Mouse (Mus musculus) testis, adult 2 months (tissue): ENCODE results near the gene Gm21969.

Source experiments
- CTCF ChIP-seq: fragments of 200-500 bp; IDR thresholded peaks from 2 replicates; pipeline ENCODE4 v1.5.1; 2012; ENCODE audit warnings: low read depth, mild to moderate bottlenecking, inconsistent platforms, low read length, moderate library complexity; ENCODE audit not compliant: control insufficient read depth, insufficient read depth, insufficient replicate concordance
- POLR2A ChIP-seq: fragments of 200-500 bp; IDR thresholded peaks from 2 replicates; pipeline ENCODE4 v1.6.1; 2012; ENCODE audit warnings: low read depth, mild to moderate bottlenecking, inconsistent platforms, low read length, moderate library complexity; ENCODE audit not compliant: control insufficient read depth

GRCm38 (mm10) chr4:139619765-139620164, 16.8 kb downstream of the Gm21969 start:
- TF ChIP-seq POLR2A (no peak), CTCF (no peak)
